Mouse (Mus musculus): ENCODE measurements at regions not wholly inside any gene's neighbourhood (a gene's known extent, or its start where the extent isn't known, plus 50 kb on each side); places are given as distances from the start of the nearest gene placed in this dataset.

- intact Hi-C loops (cut with DNase I) = no loop called here
- DNase-seq (ENCODE audit: extremely low spot score in 1 of 2, low spot score in 2 of 2) = peak; percentile 4 to 25
These were observed 1383.6 kb upstream of the Slc39a10 start for GRCm38 (mm10) chr1:48276206-48276605.

GRCm38 (mm10) chr1:48275666-48276065 is 1383.0 kb upstream of the Slc39a10 start:
- DNase-seq (ENCODE audit: extremely low spot score in 1 of 2, low spot score in 2 of 2) = no peak
- intact Hi-C loops (cut with DNase I) = no loop called here
